Mouse (Mus musculus) kidney, postnatal 14 days (tissue): ENCODE results near the gene Nell1.
A peak's percentile ranks its signal among the peaks of the same experiment; 100 is the strongest.

Source experiments
- DNase-seq: peaks from one replicate; pipeline ENCODE4 v3.0.0; 2022; ENCODE audit warnings: mixed read lengths

Nell1 gene

DNA sequence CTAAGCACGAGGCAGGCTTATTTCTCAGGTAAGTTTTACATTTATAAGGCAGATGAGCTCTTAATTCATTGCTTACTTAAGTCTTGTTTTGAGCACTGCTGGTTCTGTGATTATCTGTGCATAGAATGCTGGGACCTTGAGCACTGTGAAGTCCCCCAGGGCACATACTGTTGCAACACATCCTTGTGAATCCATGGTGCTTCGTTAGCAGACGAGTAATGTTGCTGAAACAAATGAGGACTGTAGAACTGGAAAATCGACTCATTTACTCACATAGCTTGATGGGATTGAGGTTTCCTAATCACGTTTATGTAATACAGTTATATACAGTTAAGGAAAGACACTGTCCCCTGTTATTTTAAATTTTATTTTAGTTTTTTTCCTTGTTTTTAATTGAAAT is 364.1 kb downstream of the Nell1 start:
- DNase-seq = no peak

DNA sequence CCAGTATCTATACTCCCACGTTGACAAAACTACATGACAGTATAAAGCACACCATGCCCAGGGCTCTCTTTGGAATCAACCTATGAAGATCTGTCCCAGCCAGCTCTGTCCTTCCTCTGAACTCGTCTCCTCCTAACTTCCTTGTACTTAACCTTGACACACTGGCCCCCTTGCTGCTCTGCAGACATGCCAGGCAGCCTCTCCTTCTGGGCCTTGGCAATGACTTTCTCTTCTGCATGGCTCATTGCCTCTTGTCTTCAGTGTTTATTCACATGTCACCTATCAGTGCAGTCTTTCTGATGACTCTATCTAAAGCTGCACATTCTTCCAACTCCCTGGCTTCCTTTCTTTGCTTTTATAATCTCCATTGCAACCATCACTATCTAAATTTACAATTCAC is 376.9 kb downstream of the Nell1 start:
- DNase-seq = no peak

DNA sequence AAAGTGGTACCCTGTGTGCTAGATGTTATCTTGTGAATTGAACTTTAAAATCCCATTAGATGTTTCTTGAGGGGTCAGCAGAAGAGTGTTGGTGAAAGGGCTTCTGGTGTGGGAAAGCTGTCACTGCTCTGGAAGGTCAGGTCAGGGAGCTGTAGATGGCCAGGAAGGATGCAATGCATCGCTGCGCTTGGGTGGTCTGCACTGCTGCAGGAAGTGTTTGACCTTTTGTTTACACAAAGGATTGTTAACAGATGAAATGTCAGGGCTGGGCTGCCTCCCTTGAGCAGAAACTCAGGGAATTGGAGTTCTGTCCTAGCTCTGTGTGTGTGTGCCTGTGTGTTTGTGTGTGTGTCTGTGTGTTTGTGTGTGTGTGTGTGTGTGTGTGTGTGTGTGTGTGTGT is 382.5 kb downstream of the Nell1 start:
- peak; percentile 2 for DNase-seq

DNA sequence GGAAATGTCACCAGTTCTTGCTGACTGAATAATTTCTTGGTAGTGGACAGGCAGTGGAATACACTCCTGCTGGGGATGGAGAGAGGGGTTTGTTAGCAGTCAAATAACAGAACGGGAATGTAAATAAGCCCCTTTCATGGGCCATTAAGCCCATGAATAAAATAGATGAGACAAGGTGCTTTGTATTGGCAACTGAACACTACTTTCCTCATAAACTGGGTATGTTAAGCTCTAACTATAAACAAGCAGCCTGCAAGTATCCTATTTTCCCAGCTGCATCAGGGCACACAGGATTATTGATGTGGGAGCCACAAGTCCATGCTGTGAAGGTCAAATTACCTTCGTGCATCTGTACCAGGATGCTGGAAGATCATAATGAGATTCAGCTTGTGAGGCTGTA is 387.4 kb downstream of the Nell1 start:
- no peak for DNase-seq

DNA sequence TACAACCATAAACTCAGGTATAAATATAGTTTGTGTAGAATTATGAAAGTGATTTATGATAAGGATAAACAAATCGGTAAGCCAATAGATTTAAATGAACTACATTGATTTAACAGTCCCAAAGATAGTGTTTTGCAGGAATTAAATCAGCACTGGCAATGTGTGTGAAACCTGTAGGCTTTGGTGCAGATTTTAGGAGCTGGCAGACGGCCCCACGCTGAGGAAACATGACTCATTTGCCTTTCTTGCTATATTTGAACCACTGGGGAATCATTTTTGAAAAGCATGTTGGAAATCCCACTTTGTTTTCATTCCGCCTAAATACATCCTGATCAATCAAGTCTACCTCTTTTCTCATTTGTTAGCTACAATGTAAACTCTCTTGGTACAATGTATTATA is 400.2 kb downstream of the Nell1 start:
- DNase-seq = no peak

DNA sequence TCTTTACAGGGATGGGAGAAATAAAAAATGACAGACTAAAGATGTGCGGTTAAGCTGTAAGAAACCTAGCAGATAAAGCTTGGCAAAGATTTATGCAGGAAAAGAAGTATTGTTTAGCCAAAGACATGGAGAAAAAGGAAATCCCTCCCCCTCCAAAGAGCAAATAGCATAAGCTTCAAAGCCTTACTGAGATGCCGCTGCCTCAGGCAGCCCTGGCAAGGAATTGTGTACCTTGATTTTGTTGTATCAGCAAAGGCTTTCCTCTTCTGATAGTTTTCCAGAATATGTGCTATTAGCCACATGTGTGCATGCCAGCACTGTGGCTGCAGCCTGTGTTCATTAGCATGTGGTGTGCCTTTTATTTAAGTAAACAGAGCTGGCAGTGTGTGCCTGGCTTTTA is 435.8 kb downstream of the Nell1 start:
- DNase-seq = no peak

DNA sequence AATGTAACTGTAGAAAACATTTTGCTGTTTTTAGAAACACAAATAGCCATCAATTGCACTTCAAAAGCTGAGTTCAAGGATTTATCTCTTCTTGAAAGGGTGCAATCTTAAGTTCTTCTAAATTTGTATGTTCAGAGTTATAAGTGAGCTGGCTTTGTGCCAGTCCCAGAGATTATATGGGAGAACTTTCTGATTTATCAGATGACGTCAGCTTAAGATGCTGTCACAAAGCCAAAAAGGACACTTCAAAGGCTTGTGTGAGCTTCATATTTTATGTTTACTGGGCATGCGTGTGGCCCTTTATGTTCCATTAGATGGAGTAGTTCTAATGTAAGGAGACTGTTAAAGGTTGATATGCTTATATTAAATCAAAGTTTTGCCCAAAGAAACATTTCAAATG is 445.3 kb downstream of the Nell1 start:
- no peak for DNase-seq

DNA sequence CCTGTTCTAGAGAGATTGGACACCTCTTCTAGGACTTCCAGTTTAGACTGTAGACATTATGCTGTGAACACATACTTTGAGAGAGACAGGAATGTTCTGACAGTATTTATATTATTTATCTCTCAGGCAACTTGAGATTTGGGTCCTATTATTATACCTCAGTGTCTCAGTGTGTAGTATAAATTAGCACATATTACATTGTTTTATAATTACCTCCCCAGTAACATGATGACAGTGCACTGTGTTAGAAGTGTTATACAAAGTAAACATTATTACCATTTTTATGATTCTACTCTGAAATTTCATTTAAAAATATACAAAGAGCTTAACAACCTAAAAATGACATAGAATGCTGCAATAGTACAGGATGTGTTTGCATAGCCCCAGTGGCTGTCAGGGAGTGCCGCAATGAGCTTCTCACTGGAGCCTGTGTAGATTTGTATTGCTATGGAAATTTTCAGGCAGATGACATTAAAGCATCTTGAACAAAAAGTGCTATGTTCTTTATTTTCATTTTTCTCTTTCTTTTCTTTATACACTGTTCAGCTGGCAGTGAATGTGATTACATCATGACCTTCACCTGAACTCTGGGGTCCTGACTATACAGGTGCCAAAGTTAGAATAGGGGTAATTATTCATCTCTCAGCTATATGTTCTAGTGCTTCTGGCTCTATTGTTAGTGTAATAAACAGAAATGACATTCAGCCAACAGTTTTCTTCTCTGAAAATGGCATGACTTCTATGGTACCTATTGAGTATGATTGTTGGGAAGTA is 447.9 kb downstream of the Nell1 start:
- DNase-seq = no peak

DNA sequence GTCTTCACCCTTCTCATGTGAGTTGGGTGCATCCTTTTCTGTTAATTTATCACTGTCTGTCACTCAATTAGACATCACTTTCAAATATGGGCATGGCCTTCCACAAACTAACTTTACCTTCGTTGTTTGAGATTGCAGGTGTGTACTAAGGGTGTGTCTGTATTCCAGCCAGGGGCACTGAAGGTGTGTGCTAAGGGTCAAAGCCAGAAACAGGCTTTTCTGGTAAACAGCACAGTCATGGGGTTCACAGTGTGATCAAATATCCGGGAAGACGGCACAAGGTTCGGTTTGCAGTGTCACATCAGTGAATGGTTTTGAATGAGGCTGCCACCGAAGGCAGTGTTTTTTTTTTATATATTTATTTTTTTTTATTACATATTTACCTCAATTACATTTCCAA is 455.1 kb downstream of the Nell1 start:
- DNase-seq = no peak

DNA sequence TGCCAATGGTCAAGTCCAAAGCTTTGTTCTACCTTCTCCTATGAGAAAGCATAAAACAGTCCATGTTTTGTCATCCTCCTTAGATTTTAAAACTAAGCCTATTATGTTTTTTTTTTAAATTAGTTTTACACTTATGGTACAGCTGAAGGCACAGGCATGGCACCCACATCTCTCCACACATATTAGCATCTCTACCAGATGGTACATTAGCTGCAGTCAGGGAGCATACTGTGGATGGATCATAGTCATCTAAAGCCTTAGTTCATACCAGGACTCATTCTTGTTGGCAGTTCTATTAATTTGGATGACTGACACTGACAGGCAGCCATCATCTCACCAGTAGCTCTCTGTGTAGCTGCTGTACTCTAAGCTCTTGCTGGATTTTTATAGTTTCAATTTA is 466.6 kb downstream of the Nell1 start:
- no peak for DNase-seq

DNA sequence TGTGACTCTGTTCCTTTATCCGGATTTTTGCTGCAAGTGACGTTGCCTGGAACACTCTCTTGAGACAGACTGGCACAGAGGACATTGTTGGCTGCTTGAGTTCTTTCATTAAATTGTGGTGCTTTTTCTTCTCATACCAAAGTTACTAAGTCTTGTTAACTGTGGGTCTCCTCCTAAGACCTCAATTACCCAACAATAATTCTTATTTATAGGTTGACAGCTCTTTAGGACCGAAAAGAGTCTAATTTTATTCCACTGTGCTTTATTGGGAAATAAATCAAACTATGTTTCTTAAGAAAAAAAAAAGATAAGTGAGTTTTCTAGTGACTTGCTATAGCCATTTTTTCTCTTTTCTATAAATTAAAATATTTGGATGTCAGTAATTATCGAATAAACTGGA is 472.7 kb downstream of the Nell1 start:
- DNase-seq = peak; percentile 3

DNA sequence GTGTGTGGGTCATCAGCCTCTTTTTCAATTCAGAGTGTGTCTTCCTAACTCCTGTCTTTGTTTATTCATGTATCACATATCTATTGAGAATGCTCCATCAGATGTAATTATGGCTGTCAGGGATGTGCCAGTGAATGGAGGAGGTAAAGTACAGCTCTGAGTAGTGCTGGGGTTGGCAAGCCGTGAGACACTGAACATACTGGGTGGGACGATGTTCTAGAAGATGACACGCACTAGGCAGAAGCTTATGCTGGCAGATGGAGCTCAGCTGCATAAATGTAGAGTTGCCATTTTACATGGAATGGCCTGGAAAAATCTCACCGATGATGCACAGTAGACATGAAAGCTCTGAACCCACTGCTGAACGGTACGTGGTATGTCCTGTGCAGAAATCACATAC is 493.1 kb downstream of the Nell1 start:
- no peak for DNase-seq

DNA sequence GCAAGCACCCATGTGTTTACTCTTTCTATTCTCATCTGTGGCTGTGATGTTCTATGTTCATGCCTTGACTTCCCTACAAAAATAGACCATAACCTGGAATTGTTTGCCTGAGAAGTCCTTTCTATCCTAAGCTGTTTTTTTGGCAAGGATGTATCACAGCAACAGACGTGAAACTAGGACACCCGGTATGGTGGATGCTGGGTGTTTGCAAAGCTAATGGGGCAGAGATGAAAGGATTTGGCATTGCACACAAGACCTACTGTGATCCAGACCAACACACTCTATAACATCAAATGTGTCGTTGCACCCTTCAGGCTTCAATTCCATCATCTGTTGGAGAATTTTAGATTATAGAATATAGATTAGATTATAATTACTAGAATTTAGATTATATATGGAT is 495.9 kb downstream of the Nell1 start:
- DNase-seq = no peak

DNA sequence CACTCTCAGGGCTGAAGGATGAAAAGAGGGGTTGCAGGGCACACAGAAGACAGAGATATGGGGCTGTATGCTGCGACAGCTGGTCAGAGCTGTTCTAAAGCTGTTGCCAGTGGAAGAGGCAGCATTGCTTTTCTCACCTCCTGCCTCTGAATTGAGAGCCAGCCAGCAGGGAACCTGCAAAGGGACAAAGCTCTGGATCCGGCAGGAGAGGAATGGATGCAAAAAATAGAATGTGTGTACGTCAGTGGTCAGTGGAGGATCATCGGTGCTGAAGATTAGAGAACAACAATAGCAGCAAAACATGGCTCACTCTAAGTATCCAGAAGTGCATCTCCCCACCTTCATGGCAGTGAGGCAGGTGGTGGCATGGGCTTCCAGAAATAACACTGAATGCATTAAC is 507.3 kb downstream of the Nell1 start:
- no peak for DNase-seq

DNA sequence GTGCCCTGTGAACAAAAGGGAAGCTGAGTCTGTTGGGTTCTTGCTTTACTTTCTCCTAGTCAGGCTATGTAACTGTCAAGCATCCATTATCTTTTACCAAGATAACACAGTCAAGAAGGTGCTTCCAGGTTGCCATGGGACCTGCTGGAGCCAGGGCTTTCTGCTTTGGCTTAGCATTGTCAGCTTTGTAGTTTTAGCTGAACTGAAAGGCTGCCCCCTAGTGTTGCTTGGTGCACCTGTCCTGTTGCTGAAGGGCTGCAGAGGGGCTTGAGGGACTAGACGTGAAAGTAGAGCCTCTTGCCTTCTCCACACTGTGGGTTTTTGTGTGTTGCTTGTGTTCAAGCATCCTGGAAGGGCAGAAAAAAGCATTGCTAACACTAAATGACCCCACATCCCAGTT is 510.6 kb downstream of the Nell1 start:
- peak; percentile 5 for DNase-seq

DNA sequence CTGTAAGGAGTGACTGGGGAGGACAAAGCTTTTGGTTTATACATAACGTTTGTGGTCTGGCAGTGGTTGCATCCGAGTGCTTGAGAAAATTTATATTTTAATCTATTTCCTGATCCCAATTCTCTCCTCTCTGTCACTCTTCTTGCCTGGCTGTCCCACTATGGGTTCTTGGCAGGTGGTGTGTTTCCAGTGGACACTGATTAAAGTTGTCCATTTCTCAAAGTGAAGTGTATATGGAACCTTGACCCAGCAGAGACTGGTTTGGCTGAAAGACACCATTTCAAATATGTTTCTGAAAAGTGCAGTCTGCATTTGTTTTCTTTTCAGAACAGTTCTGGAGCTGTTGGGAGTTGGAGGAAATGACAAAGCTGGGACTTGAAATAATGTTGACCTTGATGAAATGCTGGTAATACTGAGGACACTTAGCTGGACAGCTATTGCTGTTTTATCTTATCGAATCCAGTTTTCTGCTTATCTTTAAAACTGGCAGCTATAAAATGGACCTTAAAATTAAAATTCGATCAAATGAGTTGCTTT is 512.3 kb downstream of the Nell1 start:
- no peak for DNase-seq

DNA sequence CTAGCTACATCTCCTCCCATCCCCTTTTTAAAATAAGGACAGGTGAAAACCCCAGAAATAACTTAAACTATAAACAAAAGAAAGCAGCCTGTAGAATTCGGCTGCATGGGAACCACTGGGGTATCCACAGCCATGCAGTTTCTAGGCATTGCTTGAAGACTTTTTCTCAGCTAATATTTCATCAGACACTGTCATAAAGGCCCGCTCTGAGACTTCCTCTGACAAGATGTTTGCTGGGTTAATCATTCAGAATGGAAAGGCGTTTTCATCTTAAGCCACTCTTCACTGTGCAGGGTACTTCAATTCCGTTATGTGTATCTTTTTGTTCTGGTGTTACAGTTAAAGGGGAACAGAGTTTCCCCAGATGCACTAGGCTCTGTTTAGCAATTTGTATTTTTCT is 526.9 kb downstream of the Nell1 start:
- DNase-seq = no peak

DNA sequence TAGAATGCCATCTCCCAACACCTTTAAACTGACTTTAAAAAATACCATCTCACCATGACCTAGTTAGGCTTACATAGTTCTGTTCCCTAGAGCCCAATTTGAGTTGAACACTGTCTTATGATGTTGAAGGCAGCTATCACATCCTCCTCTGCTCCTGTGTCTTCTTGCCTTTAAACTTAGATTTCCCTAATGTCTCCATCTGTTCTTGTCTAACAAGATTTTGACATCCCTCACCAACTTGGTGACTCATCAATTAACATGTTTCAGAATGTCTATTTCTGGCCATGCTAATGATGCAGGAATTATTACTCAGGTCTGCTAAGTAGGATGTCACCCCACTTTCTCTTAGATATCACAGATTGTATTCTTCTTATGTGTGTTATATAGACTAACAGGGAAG is 532.4 kb downstream of the Nell1 start:
- no peak for DNase-seq

DNA sequence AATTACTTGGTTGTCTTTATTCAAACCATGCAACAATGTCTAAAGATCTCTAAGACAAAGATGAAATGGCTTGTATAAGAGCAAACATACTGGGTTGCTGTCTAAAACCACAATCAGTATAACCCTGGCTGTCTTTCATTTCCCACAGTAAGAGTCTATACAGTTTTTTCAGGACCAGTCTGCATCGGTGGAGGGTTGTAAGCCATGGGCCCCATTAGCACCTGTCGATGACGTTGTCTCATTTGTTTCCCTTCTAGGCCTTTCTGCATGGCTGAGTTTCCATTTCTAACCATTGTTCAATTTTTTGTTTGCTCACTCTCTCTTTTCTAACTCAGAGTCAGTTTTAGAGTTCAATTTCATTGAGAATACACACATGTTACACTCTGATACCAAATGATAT is 540.2 kb downstream of the Nell1 start:
- DNase-seq = no peak

DNA sequence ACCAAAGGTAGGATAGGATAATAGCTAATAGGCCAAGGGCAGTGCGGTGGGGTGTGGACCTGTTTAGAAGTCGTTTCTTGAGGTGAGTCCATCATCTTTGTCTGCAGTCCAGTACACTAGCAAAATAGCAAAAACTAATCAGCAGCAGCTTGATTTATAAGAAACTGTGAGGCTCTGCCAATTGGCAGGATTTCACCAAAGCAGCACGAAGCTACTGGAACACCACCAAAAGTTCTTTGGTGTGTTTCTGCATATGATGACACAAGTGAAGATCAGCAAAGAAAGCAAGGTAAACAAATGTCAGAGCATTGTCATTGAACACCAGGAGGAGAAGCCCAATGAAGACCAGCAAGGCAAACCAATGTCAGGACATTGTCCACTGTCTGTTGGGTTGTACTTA is 542.0 kb downstream of the Nell1 start:
- DNase-seq = no peak

DNA sequence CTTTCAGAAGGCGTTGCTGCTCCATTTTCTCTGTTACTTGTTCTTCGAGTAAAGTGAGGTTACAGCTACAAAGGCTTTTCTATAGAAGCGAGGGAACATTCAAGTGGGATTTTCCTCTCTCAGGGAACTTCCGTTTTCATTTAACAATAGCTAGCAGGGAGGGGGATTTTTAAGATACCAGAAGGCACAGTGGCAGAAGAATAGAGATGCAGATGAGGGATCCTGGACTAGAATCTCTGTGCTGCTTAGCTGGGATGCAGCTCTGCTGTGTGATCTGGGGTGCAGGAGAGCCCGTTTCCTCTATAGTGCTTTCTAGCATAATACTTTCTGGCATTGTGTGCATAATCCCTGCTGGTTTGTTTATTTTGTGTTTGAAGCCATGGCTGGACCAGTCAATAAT is 568.7 kb downstream of the Nell1 start:
- no peak for DNase-seq

DNA sequence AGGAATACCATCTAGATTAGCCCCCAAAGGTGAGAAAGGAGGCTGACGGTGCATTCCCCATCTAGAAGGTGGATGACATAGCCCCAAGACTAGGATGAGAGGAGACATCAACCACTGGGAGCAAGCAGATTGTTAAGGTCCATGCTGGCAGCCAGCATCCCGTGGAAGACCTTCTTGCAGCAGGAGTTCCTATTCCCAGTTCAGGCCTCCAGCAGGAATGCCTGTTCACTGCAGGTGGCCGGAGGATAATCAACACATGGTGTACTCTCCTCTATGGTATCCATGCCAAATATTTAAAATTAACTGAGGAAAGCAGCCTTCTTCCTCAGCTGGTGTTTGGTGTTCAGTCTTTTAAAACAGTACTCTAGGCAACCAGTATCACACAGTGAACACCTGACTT is 574.9 kb downstream of the Nell1 start:
- DNase-seq = no peak

DNA sequence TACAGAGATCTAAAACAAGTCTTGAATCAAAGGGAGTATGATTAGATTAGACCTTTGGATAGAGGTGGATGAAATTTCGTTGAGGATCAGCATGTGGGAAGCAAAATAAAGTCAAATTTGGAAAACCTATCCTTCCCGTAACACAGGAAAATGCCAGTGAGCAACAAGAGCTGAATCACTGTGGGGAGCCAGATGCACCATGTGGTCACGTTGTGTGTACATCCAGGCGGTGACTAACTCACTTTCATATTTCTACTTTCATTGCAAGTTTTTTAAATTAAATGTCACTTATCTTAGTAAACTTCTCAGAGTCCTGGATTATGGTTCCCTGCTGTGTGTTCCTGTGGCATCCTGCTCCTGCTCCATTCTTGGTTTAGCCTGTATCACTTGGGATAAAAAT is 576.8 kb downstream of the Nell1 start:
- no peak for DNase-seq

DNA sequence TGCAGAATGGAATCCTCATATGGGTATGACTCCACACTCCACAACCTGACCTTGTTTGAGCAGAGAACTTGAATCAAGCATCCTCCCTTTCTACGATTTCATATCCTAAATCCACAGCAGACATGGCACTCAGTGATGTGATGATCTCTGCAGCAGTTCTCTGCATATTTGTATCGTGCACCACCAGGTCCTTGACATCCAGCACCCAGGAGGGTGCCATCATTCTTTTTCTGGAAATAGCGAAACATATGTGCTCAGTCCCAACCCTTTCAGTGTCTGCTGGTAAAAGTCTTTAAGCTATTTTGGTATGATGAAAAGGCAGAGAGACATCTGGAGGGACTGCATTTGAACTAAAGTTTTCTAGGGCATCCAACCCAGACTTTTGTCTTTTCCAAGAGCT is 588.0 kb downstream of the Nell1 start:
- no peak for DNase-seq

DNA sequence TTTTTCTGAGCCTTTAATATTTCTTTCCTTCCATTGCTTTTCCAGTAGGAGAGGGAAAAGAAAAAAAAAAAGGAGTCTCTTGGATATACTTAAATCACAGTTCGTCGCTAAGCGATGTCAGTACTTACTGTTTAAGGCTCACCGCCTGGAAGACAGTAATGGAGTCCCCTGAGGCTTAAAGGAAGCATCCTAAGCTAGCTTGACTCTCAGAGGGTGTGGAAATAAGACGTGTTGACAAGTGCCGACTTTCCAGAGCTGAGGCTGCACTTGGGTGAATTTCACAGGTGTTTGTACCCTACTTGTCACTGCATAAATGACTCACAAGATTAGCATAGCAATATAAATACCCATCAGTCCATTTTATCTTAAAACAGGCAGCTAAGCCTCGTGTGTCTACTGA is 599.2 kb downstream of the Nell1 start:
- DNase-seq = no peak
